Mouse (Mus musculus) hindbrain, postnatal 0 days (tissue): ENCODE data around the gene Ctnnd1. TPM values are rescaled to one million over a fixed set of nuclear protein-coding genes. Genes with fewer than 3 reads are reported as not detected.

Experiments used
- ATAC-seq: fragments of 200-750 bp; cut with Nextera tagmentation; 2 replicates; pipeline ENCODE4 v1.8.0; 2017; ENCODE audit warnings: mild to moderate bottlenecking, moderate TSS enrichment, moderate library complexity
- DNase-seq: peaks from one replicate; pipeline ENCODE4 v3.0.0-alpha.2; 2015; ENCODE audit warnings: low spot score
- H3K27ac ChIP-seq: fragments of 300-500 bp; sonication (generic); 2 replicates; pipeline ENCODE4 v1.5.1; 2014; ENCODE audit warnings: mild to moderate bottlenecking
- H3K27me3 ChIP-seq: fragments of 300-500 bp; sonication (generic); 2 replicates; pipeline ENCODE4 v1.6.1; 2014; ENCODE audit warnings: low read length, mixed read lengths; ENCODE audit not compliant: insufficient read depth
- H3K36me3 ChIP-seq: fragments of 300-500 bp; sonication (generic); 2 replicates; pipeline ENCODE4 v1.6.1; 2014; ENCODE audit warnings: low read length, mixed read lengths; ENCODE audit not compliant: insufficient read depth
- H3K4me1 ChIP-seq: fragments of 300-500 bp; sonication (generic); 2 replicates; pipeline ENCODE4 v1.6.1; 2014; ENCODE audit warnings: antibody characterized with exemption, low read length, mixed read lengths; ENCODE audit not compliant: insufficient read depth
- H3K4me2 ChIP-seq: fragments of 300-500 bp; sonication (generic); 2 replicates; pipeline ENCODE4 v1.6.1; 2014; ENCODE audit warnings: low read depth, mild to moderate bottlenecking, low read length, moderate library complexity, mixed read lengths
- H3K4me3 ChIP-seq: fragments of 300-500 bp; sonication (generic); 2 replicates; pipeline ENCODE4 v1.5.1; 2014; ENCODE audit warnings: low read length
- H3K9ac ChIP-seq: fragments of 300-500 bp; sonication (generic); replicated peaks from 2 replicates; pipeline ENCODE4 v1.6.1; 2014; ENCODE audit warnings: mild to moderate bottlenecking, low read length, moderate library complexity, mixed read lengths
- H3K9me3 ChIP-seq: fragments of 300-500 bp; sonication (generic); 2 replicates; pipeline ENCODE4 v1.6.1; 2016; ENCODE audit warnings: low read length, mixed read lengths
- CTCF ChIP-seq: IDR thresholded peaks from 2 replicates; pipeline ENCODE4 v1.5.1; 2016; ENCODE audit warnings: antibody characterized with exemption, control low read depth, low read depth
- WGBS: fragments of 180-500 bp; shearing (Covaris S2); extraction: QIAGEN DNeasy Blood & Tissue Kit; methylation state at CpG from one replicate; pipeline ENCODE4 v1.1.7; 2014; 5-methylcytosine and 5-hydroxymethylcytosine counted together
- polyA plus RNA-seq: library from polyadenylated mRNA; unstranded; fragments of >200 nt; fragmentation: Nextera tagmentation; extraction: Ambion mirVana; gene quantifications from 2 replicates; pipeline ENCODE4 v1.2.1, GENCODE M21; 2015
- total RNA-seq: library from RNA; depleted of rRNA; stranded (reverse); fragments of >200 nt; gene quantifications from 2 replicates; pipeline ENCODE4 v1.2.3, GENCODE M21; 2014

Ctnnd1 gene
- total and polyA plus RNA-seq, 2 experiments from 2014 or later, result 15.8 to 75.7 TPM

- 1% methylated on average over 2 of the region's 2 CpGs for WGBS
- Histone ChIP-seq H3K9me3 (no peaks in the 10 kb centered on the region), H3K4me1 (peaks cover 33% of the 10 kb centered on the region), H3K27ac (peak overlapping the region; percentile 81), H3K9ac (no peak overlapping the region), H3K36me3 (no peaks in the 10 kb centered on the region), H3K4me3 (no peak overlapping the region), H3K27me3 (no peaks in the 10 kb centered on the region), H3K4me2 (peak overlapping the region; percentile 30)
- DNase-seq (peak; percentile 86), ATAC-seq (peak; percentile 97)
- TF ChIP-seq CTCF, result no peak
Measured at GRCm38 (mm10) chr2:84635611-84636010, 15.0 kb downstream of the Ctnnd1 start.

GRCm38 (mm10) chr2:84634934-84635482 is 15.6 kb downstream of the Ctnnd1 start:
- Histone ChIP-seq H3K9ac (no peak overlapping the region), H3K36me3 (no peaks in the 10 kb centered on the region), H3K27me3 (no peaks in the 10 kb centered on the region), H3K9me3 (no peaks in the 10 kb centered on the region), H3K4me1 (peaks cover 33% of the 10 kb centered on the region), H3K4me2 (peak overlapping the region; percentile 30), H3K27ac (peak overlapping the region; percentile 81), H3K4me3 (no peak overlapping the region)
- no peak for ATAC-seq
- peak; percentile 18 for DNase-seq
- WGBS, result 24% methylated on average over 4 of the region's 4 CpGs
- TF ChIP-seq CTCF, result no peak

GRCm38 (mm10) chr2:84634006-84634405 is 16.6 kb downstream of the Ctnnd1 start:
- Histone ChIP-seq H3K9ac (no peak overlapping the region), H3K27me3 (no peaks in the 10 kb centered on the region), H3K9me3 (no peaks in the 10 kb centered on the region), H3K4me1 (peaks cover 33% of the 10 kb centered on the region), H3K4me3 (no peak overlapping the region), H3K36me3 (no peaks in the 10 kb centered on the region), H3K4me2 (no peak overlapping the region), H3K27ac (peak overlapping the region; percentile 81)
- DNase-seq, result no peak
- WGBS, result 82% methylated on average over 4 of the region's 4 CpGs
- ATAC-seq, result no peak
- no peak for TF ChIP-seq CTCF

- ATAC-seq (no peak), DNase-seq (no peak)
- 18% methylated on average over 3 of the region's 3 CpGs for WGBS
- Histone ChIP-seq H3K27ac (peak overlapping the region; percentile 16; the same call in 1 of the 2 replicates), H3K9me3 (no peaks in the 10 kb centered on the region), H3K4me2 (no peak overlapping the region), H3K4me3 (no peak overlapping the region), H3K27me3 (no peaks in the 10 kb centered on the region), H3K4me1 (peaks cover 33% of the 10 kb centered on the region), H3K36me3 (no peaks in the 10 kb centered on the region), H3K9ac (no peak overlapping the region)
- TF ChIP-seq CTCF, result no peak
Measured at GRCm38 (mm10) chr2:84632999-84633398, 17.6 kb downstream of the Ctnnd1 start.

- Histone ChIP-seq H3K4me3 (no peak overlapping the region), H3K9me3 (no peaks in the 10 kb centered on the region), H3K4me1 (peaks cover 28% of the 10 kb centered on the region), H3K4me2 (no peak overlapping the region), H3K36me3 (no peaks in the 10 kb centered on the region), H3K27ac (no peak overlapping the region), H3K9ac (no peak overlapping the region), H3K27me3 (no peaks in the 10 kb centered on the region)
- DNase-seq (no peak), ATAC-seq (no peak)
- TF ChIP-seq CTCF, result no peak
- 88% methylated on average over 1 of the region's 1 CpGs for WGBS
Measured at GRCm38 (mm10) chr2:84632001-84632400, 18.6 kb downstream of the Ctnnd1 start.

GRCm38 (mm10) chr2:84627036-84627435 is 23.5 kb downstream of the Ctnnd1 start:
- Histone ChIP-seq H3K9ac (no peak overlapping the region), H3K27ac (no peak overlapping the region), H3K4me2 (no peak overlapping the region), H3K4me1 (no peaks in the 10 kb centered on the region), H3K9me3 (no peaks in the 10 kb centered on the region), H3K36me3 (peaks cover 5% of the 10 kb centered on the region; the same call in 1 of the 2 replicates), H3K4me3 (no peak overlapping the region), H3K27me3 (no peaks in the 10 kb centered on the region)
- TF ChIP-seq CTCF, result no peak
- 72% methylated on average over 3 of the region's 3 CpGs for WGBS
- DNase-seq (no peak), ATAC-seq (no peak)

GRCm38 (mm10) chr2:84626366-84626975 is 24.1 kb downstream of the Ctnnd1 start:
- Histone ChIP-seq H3K4me2 (no peak overlapping the region), H3K4me3 (no peak overlapping the region), H3K9ac (no peak overlapping the region), H3K27me3 (no peaks in the 10 kb centered on the region), H3K4me1 (no peaks in the 10 kb centered on the region), H3K27ac (no peak overlapping the region), H3K9me3 (no peaks in the 10 kb centered on the region), H3K36me3 (peaks cover 7% of the 10 kb centered on the region; the same call in 1 of the 2 replicates)
- no peak for TF ChIP-seq CTCF
- DNase-seq (no peak), ATAC-seq (no peak)
- 77% methylated on average over 7 of the region's 7 CpGs for WGBS
